Mouse (Mus musculus): Measurements from ENCODE around the gene Tbc1d19. TPM values are rescaled to one million over a fixed set of nuclear protein-coding genes. Genes with fewer than 3 reads are reported as not detected.

Gene Tbc1d19
- total RNA-seq, 1 experiment from 2014 or later = 16.3 TPM

DNA sequence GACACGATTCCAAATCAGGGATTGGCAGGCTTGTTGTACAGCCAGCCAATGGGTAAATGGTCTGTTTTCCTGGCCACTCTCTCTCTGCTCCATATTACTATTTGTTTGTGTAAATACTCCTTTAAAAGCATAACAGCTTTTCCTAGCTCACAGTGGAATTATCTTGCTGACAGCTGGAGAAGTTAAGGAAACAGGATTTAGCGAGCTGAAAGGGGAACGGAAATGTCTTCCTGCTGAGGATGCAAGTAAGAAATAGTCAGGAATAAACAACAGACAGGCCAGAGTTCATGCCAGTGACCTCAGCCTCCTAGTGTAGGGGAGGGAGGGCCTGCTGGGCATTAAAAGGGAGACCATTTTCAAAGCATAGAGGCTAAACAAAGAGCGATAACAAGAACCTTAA lies 71.3 kb downstream of the Tbc1d19 start:
- no peak for ATAC-seq (replicated peaks in 1 of 2; ENCODE audit: insufficient read depth in 1 of 2, low FRiP score in 2 of 2, low TSS enrichment in 1 of 2, low read depth in 1 of 2, poor library complexity in 2 of 2, severe bottlenecking in 2 of 2)

DNA sequence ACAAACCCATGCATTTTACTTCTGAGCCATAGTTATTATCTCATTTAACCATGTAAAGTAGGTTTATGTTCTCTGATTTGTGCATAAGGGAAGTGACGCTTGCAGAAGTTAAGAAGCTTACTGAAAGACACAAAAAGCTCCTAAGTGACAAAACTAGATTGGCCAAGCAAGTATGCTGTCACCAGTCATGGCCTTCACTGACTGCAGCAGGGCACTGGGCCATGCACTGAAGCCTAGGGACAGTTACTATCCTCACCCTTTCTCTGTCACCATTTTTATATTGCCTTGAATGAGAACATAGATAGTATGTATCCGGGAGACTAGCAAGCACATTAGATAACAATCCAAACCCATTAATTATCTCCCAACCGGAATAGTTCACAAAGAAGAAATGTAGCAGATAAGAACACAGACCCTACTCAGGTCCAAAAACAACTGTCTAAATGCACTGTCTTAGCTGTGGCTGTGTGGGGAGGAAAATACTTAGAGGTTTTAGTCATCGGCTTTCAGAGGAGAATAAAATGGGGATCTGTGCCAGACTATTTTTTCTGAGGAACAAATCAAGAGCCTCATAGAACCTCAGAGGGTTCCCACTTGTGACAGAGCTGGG lies 72.1 kb downstream of the Tbc1d19 start:
- no peak for ATAC-seq (replicated peaks in 1 of 2; ENCODE audit: insufficient read depth in 1 of 2, low FRiP score in 2 of 2, low TSS enrichment in 1 of 2, low read depth in 1 of 2, poor library complexity in 2 of 2, severe bottlenecking in 2 of 2)

DNA sequence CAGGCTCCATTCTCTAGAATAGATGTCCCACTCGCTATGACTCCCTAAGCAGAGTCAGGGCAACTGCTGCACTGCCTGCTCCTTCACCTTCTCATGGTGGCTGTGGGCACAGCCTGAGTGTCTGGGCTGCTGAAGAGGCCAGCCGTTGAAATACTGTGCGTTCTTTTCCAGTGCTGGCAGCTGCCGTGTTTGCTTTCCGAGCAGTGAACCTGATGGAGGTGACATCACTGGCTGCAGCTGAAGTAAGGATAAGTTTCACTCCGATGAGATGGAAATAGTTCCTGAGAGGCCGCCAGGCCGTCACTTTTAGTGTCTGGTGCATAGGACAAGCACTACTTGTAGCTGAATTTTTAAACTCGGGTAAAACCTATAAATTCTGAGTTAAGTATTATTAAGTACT lies 92.0 kb downstream of the Tbc1d19 start:
- no peak for ATAC-seq (replicated peaks in 1 of 2; ENCODE audit: insufficient read depth in 1 of 2, low FRiP score in 2 of 2, low TSS enrichment in 1 of 2, low read depth in 1 of 2, poor library complexity in 2 of 2, severe bottlenecking in 2 of 2)

DNA sequence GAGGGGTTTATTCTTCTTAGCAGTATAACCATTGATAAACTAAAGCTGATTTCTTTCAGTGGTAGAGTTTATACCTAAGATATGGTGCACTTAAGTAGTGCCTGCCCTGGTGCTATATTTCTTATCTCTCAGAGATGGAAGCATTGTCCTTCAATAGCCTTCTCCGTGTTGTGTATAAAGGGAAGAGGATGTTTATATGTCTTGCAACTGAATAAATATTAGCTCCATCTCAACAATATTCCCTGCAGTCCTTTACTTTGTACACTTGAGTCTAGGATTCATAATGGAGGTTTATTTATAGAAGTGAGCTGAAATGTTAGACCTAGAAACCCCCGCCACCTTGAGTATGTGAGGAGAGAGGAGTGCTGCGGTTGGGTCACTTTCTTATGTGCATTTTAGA lies 93.4 kb downstream of the Tbc1d19 start:
- no peak for ATAC-seq (replicated peaks in 1 of 2; ENCODE audit: insufficient read depth in 1 of 2, low FRiP score in 2 of 2, low TSS enrichment in 1 of 2, low read depth in 1 of 2, poor library complexity in 2 of 2, severe bottlenecking in 2 of 2)

DNA sequence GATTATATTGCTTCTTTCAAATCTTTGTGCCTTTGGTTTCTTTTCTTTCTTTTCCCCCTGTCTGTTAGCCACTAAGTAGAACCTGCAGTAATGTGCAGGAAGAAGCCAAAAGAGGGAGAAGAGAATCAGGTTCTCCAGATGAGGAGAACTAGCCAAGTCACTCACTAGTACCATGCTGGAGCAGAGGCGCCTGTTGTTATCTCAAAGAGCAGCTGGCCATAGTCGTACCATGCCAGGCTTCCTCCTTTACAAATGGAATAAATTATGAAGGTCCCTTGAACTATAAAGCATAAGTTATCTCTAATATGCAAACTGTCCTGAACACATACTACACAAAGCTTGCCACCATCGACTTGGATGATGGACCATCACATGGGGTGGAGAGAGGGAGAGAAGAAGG lies 99.8 kb downstream of the Tbc1d19 start:
- ATAC-seq (replicated peaks in 1 of 2; ENCODE audit: insufficient read depth in 1 of 2, low FRiP score in 2 of 2, low TSS enrichment in 1 of 2, low read depth in 1 of 2, poor library complexity in 2 of 2, severe bottlenecking in 2 of 2) = no peak

DNA sequence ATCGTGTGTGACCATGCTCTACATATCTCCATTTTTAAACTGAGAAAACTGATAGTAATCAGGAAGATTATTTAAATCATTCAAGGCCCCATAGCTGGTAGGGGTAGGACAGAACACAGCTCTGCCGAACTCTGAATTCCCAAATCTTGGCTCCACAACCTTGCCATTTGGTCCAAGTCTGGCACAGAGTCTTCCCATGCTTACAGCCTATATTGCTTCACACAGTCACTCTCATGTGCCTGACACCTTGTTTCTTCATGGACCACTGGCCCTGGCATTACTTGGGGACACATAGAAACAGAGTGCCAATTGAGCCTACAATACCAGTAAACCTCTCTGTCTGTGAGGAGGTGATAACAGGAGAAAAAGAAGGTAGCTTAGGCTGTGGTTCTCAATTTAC lies 111.0 kb downstream of the Tbc1d19 start:
- ATAC-seq (replicated peaks in 1 of 2; ENCODE audit: insufficient read depth in 1 of 2, low FRiP score in 2 of 2, low TSS enrichment in 1 of 2, low read depth in 1 of 2, poor library complexity in 2 of 2, severe bottlenecking in 2 of 2) = no peak

DNA sequence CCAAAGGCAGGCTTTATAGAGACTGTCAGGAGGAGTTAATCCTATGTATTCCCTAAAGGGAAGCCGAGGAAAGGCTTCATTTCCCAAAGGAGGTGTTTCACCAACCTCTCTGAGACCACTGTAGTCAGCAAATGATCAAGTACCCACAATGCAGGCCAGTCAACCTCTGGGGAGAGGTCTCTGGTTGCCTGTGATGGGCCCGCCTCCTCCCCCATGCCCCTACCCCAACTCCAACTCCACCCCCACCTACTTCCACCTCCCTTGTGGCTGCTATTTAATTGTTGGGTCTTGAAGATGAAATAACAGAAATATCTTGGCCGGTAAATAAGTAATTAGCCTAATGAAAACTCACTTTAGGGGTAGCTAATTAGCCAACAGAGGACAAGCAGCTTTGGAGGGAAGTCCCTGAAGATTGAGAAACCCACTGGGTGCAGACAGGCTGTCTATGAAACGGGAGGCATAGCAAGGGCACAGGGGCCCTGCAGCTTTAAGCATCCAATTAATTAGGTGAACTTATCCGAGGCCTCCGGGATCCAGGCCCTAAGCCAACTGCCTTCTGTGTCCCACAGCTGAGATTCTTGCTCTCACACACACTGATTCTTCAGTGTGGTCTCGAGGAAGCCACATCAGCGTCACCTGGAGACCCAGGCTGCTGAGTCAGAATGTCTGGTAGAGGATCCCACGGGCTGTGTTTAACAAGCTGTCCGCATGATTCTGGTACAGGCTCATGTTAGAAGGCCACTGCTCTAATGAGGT lies 112.9 kb downstream of the Tbc1d19 start:
- ATAC-seq (replicated peaks in 1 of 2; ENCODE audit: insufficient read depth in 1 of 2, low FRiP score in 2 of 2, low TSS enrichment in 1 of 2, low read depth in 1 of 2, poor library complexity in 2 of 2, severe bottlenecking in 2 of 2) = no peak

DNA sequence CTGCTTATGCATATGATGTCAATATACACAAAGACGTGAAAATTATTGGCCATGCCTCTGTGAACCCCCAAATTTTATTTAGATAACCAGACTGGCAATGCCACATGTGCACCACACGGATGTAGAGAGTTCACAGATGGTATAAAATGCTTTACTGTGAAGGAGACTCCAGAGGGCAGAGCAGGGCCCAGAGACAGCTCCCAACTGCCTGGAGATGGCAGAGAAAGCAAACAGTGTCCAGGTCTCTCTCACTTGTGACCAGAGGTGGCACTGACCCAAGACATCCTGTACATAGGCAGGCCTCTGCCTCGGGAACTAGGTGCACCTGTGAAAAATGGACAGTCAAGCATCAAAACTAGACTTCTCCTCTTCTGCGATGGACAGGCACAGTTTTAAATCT lies 114.6 kb downstream of the Tbc1d19 start:
- ATAC-seq (replicated peaks in 1 of 2; ENCODE audit: insufficient read depth in 1 of 2, low FRiP score in 2 of 2, low TSS enrichment in 1 of 2, low read depth in 1 of 2, poor library complexity in 2 of 2, severe bottlenecking in 2 of 2) = no peak

DNA sequence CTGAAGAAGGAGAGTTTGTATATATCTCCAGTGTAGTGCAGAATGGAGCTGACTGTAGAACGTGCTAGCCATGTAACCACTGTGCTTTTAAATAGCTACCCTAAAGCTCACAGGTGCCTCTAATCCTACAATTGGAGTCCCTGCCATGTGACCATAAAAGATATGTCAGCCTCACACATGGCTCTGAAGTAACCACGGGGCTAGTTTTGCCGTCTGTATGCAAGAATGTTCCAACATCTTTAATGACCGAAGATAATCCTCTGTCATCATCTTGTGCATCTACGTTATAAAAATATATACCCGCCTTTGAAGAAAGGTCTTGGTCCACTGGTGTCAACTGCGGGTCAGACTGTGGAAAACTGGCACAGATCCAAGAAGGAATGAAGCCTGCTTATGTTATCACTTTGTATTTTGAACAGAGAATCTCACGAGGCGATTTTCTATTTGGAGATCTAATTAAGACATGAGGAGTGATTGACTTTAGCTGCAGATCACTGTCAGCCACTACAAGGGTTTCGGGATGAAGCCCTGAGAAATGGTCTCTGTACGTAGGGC lies 117.0 kb downstream of the Tbc1d19 start:
- ATAC-seq (replicated peaks in 1 of 2; ENCODE audit: insufficient read depth in 1 of 2, low FRiP score in 2 of 2, low TSS enrichment in 1 of 2, low read depth in 1 of 2, poor library complexity in 2 of 2, severe bottlenecking in 2 of 2) = no peak

DNA sequence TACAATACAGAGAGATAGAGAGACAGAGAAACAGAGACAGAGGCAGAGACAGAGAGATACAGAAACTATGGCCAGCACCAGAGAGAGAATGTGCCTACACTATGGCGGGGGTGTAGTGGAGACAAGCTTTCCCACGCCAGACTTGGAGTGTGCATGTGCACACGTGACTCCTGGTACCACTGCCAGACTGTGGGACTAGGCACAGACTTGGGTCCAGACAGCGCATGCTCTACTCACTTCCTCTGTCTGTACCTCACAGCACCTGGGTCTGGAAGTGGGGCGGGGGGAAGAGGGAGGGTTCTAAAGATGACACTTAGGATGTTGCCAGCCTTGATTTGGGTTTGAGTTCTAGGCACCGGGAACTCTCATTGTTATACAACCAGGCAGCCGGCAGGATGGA lies 118.5 kb downstream of the Tbc1d19 start:
- ATAC-seq (replicated peaks in 1 of 2; ENCODE audit: insufficient read depth in 1 of 2, low FRiP score in 2 of 2, low TSS enrichment in 1 of 2, low read depth in 1 of 2, poor library complexity in 2 of 2, severe bottlenecking in 2 of 2) = peak in 1 of 2 experiments; percentile 32; a peak in 1 of 4 replicates

DNA sequence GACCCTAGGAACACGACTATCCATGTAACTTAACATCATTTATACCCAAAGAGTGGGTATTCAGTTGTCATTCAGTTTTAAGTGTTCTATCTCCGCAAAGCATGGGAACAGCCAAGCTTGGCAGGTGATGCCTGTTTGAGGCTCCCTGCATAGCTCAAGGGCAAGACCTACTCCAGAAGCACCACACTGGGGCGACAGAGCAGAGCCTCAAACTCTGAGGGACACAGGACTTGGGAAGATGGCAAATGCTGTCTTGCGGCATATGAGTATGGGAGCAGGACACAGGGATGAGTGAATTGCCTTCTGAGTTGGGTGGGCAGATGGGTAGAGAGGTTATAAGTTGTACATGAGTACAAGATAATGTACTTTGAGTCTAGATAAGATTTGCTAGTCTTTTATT lies 119.1 kb downstream of the Tbc1d19 start:
- ATAC-seq (replicated peaks in 1 of 2; ENCODE audit: insufficient read depth in 1 of 2, low FRiP score in 2 of 2, low TSS enrichment in 1 of 2, low read depth in 1 of 2, poor library complexity in 2 of 2, severe bottlenecking in 2 of 2) = 0 out of 4 replicates have a peak, but pooled peaks of 1 of the 2 experiments have one; percentile 17

DNA sequence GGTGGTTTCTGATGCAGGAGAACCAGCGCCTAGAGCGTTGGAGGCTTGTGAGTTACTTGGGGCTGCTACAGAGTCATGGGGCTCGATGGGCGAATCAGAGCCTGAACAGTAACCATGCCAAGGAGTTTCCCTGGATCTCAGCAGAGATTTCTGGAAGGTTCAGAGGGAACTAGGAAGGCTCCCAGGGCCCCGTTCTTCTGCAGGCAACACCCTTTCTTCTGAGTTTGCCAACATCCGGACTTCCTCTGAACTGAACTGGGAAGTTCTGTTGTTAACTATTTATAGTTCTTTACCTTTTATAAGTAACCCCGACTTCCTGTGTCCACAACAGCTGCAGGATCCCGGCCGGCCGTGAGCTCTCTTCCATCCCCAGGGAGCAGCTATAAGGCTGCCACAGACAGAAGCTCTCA lies 119.8 kb downstream of the Tbc1d19 start:
- ATAC-seq (replicated peaks in 1 of 2; ENCODE audit: insufficient read depth in 1 of 2, low FRiP score in 2 of 2, low TSS enrichment in 1 of 2, low read depth in 1 of 2, poor library complexity in 2 of 2, severe bottlenecking in 2 of 2) = no peak; a peak in 1 of 4 replicates

DNA sequence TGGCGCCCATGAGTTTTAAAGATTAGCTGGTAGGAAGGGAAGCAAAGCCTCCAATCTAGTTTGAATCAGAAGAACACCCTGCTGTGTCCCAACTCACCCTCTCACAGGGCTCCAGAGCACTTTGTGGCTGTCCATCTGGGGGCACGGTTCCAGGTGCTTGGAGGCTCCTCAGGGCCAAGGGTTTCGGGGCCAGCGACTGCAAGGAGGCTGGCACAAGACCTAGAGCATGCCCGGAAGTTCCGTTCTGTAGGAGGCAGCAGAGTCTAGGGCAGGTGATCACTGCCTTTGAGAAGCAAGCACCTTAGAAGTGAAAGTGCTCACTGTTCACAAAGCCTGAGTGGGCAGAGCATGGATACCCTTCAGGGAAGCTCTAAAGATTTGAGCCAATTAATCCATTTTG lies 120.4 kb downstream of the Tbc1d19 start:
- no peak for ATAC-seq (replicated peaks in 1 of 2; ENCODE audit: insufficient read depth in 1 of 2, low FRiP score in 2 of 2, low TSS enrichment in 1 of 2, low read depth in 1 of 2, poor library complexity in 2 of 2, severe bottlenecking in 2 of 2)

DNA sequence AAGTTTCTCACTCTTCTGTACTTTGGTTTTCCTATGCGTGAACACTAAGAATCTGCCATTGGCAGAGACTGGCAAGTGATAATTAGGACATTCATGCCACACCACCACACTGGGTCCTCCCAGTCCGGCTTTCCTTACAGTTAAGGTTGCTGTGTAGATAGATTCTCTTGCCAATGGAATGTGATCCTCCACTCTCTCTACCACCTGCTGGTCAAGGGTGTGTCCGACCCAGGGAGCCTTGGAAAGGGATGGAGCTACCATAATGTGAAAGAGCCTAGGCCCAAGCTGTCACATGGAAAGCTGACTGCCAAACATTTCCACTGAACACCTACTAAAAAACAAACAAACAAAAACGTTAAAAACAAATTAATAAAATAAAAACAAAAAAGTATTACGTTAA lies 121.6 kb downstream of the Tbc1d19 start:
- ATAC-seq (replicated peaks in 1 of 2; ENCODE audit: insufficient read depth in 1 of 2, low FRiP score in 2 of 2, low TSS enrichment in 1 of 2, low read depth in 1 of 2, poor library complexity in 2 of 2, severe bottlenecking in 2 of 2) = no peak

DNA sequence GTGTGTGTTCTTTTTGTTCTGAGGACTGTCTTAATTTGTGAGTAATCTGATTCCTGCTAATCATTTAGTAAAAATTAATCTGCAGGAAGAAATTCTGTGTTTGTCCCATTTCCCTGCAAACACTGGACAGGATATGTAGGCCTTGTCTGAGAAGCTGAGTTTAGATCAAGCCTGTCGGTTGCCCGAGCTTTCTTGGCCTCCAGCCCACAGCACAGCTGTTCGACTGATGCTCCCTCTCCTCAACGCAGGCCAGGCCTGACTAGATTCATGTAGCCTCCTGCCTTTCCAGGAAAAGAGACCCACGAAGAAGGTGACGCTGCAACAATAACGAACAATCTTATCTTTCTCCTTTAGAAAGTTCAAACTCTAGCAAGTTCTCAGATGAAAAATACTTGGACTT lies 124.2 kb downstream of the Tbc1d19 start:
- ATAC-seq (replicated peaks in 1 of 2; ENCODE audit: insufficient read depth in 1 of 2, low FRiP score in 2 of 2, low TSS enrichment in 1 of 2, low read depth in 1 of 2, poor library complexity in 2 of 2, severe bottlenecking in 2 of 2) = no peak

DNA sequence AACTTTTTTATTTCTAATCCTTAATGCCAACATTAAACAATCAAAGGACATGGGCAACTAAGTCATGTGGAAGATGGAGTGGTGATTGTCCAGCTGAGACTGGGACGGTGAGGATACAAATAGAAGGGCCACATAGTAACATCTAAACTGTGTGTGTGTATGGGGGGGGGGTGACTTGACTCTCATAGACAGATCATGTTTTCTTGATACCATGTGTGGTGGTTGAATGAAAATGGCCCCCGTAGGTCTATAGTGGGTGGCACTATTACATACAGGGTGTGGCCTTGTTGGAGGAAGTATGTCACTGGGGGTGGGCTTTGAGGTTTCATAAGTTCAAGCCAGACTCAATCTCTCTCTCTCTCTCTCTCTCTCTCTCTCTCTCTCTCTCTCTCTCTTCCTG lies 124.6 kb downstream of the Tbc1d19 start:
- ATAC-seq (replicated peaks in 1 of 2; ENCODE audit: insufficient read depth in 1 of 2, low FRiP score in 2 of 2, low TSS enrichment in 1 of 2, low read depth in 1 of 2, poor library complexity in 2 of 2, severe bottlenecking in 2 of 2) = no peak

DNA sequence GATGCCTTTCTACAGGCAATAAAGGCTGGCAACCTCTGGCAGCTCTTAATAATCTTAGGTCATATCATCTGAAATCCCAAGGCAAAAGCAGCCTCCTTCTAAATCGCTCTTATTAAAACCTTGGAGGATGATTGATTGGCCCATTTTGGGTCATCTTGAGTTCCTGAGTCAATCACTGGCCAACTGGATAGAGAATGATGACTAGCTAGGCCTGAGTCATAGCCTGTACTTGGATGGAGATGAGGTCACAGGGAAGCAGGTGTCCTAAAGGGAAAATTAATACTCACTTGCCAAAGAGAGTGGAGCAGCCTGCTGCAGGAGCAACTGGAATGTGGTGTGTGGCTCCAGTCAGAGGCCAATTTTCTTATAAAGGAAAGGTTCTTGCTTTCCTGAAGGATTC lies 125.4 kb downstream of the Tbc1d19 start:
- ATAC-seq (replicated peaks in 1 of 2; ENCODE audit: insufficient read depth in 1 of 2, low FRiP score in 2 of 2, low TSS enrichment in 1 of 2, low read depth in 1 of 2, poor library complexity in 2 of 2, severe bottlenecking in 2 of 2) = no peak

DNA sequence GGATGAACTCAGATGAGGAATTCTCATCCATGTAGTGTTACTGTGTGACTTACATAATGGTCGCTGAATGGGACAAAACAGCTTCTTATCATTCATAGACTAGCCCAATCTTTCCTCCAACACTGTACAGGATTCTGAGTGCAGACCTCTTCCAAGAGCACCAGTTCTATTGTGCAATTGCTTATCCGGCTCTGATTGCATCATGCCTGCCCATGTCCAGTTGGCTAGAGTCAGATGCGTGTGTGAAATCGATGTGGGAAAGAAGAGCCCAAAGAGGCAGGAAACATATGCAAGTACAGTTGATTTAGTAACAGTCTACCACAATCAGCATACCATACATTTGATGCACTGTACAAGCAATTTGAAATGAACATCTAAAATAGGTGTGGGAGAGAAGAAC lies 127.8 kb downstream of the Tbc1d19 start:
- ATAC-seq (replicated peaks in 1 of 2; ENCODE audit: insufficient read depth in 1 of 2, low FRiP score in 2 of 2, low TSS enrichment in 1 of 2, low read depth in 1 of 2, poor library complexity in 2 of 2, severe bottlenecking in 2 of 2) = peak; percentile 59 to 72; a peak in 3 of 4 replicates

DNA sequence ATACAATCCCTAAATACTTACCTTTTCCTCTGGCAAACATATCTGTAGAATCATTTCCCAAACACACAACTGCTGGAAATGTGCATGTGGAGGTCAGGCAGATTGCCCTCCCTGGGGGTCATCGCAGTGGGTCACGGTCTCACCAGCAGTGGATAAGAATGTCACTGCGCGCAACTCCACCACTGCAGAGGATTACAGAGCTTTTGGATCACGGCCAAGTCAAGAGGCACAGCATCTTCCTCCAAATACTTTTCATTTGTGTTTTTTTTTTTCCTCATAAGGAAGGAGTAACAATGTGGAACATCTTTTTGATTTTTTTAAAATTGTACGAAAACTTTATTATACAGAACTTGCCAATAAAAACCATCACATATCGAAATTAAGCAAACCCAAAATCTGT lies 129.6 kb downstream of the Tbc1d19 start:
- no peak for ATAC-seq (replicated peaks in 1 of 2; ENCODE audit: insufficient read depth in 1 of 2, low FRiP score in 2 of 2, low TSS enrichment in 1 of 2, low read depth in 1 of 2, poor library complexity in 2 of 2, severe bottlenecking in 2 of 2)
